Mouse (Mus musculus): ENCODE results near the gene Ttyh2.

- TF ChIP-seq CTCF (IDR thresholded peaks at IDR 0.05; ENCODE audit: extremely low read depth, insufficient read depth, low read length) (no peak), POLR2A (IDR thresholded peaks at IDR 0.05; ENCODE audit: extremely low read depth, insufficient read depth, low read length) (no peak)
Observed at GRCm38 (mm10) chr11:114736111-114736510, 60.9 kb downstream of the Ttyh2 start.
